Mouse (Mus musculus) spleen, postnatal 36 days (tissue): Measurements from ENCODE around the gene Mkrn3.

Experiments used
- DNase-seq, 2 experiments: peaks; one replicate each; pipeline ENCODE4 v3.0.0; 2022; ENCODE audit warnings: low spot score in 2 of 2, mixed read lengths in 1 of 2

Mkrn3 gene

DNA sequence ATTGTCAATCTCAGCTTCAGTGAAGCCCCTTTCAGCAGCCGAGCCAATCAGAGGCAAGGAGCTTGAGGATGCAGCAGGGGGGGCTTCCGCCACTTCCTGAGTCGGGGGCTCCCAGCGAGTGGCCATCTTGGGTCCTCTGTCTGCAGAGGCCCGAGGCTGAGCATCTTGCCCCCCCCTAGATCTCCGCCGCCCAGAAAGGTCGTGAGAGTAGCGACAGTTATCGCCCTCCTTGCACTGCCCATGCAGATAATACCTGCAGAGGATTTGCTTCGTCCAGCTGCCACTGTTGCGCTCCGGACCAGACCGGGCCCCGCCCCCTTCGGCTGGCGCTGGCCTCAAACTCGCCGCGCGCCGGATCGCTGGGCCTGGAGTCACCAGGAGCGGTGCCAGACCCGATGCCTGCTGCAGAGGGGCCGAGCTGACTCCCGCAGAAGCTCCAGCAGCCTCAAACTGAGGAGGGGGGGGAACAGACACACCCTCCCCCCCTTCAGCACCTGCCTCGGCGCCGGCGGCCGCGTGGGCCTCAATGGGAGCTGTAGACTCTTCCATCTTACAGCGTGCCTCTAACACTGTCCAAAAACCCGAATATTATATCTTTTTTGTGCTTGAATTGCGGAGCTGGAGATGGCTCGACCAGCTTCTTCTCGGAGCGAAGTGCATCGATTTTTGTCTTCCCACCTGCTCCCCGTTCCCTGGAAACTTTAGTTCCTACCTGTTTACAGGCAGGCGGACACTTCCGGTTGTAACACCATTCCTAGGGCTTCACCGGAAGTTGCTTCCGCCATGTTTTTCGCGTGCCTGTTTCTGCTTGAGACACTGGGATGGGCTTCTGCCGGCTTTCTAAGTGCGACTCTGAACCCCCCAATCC is at the start of gene Mkrn3:
Mkrn3 (minus strand) TSS at position 647 of the 868 bp plus-strand sequence.
- peak in 1 of 2 experiments; percentile 8 for DNase-seq

DNA sequence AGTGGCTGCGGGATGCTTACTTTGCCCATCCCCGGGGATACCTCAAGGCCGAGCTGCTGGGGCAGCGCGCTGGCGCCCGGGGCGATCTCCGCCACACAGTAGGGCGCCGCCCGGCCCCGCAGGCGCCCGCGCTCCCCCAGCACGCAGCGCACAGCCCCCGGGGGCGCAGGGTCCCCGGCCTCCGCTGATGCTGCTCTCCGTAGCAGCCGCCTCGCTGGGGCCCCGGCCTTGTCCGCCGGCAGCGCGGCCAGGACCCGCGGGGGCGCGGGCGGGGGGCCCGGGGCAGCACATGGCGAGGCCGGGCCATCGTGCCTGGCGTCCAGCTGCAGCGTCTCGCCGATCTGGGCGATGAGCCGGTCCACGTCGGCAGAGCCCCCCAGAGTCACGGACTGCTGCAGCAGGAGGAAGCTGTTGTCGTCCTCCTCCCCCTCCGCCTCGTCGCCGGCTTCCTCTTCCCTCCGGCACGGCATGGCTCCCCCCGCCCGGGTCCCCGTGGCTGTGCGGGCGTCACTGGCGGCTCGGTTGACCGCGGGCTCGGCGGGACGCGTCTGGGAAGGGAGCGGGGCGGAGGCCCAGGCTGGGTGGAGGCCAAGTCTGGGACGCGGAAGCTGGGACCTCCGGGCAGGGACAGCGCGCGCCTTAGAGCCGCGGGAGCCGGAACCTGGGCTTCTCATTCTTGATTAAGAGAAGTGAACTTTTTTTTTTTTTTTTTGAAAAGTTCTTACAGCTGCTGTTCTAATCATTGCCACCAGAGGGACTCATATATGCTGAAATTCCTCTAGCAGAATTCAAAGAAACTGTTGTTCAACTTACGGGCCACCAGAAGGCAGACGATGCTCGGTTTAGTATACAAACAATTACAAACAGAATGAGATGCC is 44.2 kb upstream of the Mkrn3 start, which contains the start of gene Peg12:
Peg12 (minus strand) TSS at position 633 of the 878 bp plus-strand sequence.
- peak; percentile 2 for DNase-seq

- DNase-seq, result no peak
Measured at GRCm38 (mm10) chr7:62463007-62463877, 43.3 kb upstream of the Mkrn3 start.

DNA sequence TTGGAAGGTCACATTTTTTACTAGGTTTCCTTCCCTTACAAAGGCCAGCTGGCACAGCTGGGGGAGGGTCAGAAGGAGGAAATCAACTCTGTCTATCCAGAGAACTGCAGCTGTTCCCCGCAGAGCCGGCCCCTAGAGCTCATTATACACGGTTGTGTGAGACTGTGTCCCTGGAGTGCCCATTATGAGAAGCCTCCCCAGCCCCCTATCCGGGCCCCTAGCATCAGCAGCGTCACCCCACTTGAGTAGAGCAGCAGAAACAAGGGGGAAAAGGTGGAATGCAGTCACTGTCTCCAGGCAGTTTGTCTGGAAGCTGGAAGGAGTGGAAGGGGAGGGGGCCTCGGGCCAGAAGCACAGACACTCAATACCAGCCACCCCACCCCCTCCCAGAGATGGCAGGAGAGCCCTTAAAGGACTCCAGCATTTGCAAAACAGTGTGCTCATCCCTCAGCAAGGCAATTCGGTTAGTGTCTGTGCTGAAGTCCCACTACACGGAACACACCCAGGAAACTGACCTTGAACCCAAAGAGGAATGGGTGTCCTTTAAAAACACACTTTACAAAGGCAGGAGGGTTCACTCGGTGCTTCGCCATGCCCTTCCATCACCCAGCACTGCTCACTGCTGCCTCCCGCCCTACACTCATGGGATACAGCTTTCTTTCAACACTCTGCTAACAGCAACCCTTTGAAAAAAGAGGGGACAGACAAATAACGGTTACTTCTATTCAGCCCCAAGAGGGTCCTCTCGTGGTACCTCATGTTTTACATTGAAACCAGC is 42.5 kb upstream of the Mkrn3 start:
- no peak for DNase-seq

- no peak for DNase-seq
Measured at GRCm38 (mm10) chr7:62452353-62452752, 32.4 kb upstream of the Mkrn3 start.

GRCm38 (mm10) chr7:62445431-62446165 is 25.7 kb upstream of the Mkrn3 start:
- no peak for DNase-seq

DNA sequence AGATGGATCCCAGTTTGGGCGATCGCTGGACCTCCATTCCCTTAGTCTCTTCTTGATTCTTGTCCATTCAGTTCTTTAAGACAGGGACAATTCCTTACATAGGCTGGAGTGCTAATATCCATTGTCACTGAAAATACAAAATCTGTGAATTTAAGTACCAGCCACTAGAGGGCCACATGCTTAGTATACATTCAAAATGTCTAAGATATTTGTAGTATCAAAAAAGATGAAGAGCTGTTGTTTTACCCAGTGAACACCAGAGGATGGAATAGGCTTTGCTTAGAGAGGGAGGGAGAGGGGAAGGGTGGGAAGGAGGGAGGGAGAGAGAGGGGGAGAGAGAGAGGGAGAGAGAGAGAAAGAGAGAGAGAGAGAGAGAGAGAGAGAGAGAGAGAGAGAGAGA is 16.5 kb upstream of the Mkrn3 start:
- no peak for DNase-seq

GRCm38 (mm10) chr7:62433243-62433642 is 13.3 kb upstream of the Mkrn3 start:
- DNase-seq, result no peak

- DNase-seq, result no peak
Measured at GRCm38 (mm10) chr7:62428337-62428736, 8.4 kb upstream of the Mkrn3 start.

DNA sequence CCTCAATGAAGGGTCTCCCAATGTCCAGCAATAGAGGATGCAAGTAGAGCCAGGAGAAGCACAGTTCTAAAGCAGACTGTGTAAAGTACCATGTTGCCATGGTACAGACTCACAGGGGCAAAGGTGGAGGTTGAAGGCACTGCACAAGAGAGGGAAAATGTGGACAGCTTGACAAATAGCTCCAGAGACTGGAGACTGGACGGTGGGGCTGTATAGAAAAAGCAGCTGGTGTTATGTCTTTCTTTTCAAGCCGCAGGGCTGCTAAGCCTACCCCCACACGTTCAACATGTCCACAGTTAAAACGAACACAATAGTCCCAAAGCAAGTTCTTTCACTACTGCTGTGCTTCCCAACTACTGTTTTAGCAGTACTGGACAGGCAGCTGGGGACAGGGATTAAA is 3.3 kb upstream of the Mkrn3 start:
- DNase-seq, result no peak

DNA sequence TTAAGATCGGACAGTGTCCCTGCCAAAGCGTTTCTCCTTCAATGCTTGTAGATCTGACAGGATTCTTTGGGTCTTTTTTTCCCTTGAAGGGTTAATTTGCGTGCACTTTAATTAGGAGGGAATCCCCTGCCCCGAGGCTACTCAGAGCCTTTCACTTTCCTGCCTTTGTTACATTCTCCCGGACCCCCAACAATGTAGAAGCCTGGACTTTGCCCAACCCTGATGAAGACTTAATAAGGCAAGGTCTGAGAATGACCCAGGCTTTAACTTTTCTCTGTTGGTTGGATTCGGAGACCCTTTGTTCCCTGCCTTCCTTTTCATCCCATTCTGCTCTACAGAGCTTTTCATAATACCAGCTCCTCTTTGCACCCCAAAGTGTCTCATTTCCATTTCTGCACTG is 627 bp upstream of the Mkrn3 start:
- DNase-seq, result no peak

DNA sequence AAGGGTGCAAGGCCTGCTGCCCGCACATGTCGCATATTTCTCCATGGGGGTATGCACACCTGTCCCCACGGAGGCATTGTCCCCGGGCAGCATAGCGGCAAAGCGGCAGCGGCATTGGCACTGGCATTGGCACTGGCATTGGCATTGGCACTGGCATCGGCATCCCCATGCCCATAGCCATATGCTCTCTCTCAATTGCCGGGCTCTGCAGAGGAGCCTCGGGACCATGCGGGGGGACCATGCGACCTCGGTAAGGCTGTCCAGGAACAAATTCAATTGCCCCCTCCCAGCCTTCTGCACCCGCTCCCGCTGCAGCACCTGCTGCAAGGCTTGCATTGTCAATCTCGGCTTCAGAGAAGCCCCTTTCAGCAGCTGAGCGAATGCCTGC is 840 bp downstream of the Mkrn3 start:
- no peak for DNase-seq

DNA sequence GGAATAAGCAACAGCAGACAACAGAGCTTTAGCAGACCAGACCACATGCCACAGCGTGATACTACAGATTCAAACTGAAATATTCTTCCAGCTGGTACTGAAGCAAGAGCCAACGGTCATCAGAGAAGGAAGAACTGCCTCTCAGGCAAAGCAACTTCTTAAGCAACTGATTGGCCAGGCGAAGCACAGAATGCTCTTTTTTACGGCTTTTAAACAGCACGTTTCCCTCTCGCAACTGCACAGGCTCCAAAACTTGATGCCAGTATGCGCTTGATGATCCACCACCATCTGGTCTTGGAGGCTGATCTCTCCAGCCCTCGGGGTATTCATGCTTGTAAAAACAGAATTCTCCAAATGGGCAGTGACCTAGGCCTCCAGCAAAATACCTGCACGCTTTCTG is 1.6 kb downstream of the Mkrn3 start:
- no peak for DNase-seq

DNA sequence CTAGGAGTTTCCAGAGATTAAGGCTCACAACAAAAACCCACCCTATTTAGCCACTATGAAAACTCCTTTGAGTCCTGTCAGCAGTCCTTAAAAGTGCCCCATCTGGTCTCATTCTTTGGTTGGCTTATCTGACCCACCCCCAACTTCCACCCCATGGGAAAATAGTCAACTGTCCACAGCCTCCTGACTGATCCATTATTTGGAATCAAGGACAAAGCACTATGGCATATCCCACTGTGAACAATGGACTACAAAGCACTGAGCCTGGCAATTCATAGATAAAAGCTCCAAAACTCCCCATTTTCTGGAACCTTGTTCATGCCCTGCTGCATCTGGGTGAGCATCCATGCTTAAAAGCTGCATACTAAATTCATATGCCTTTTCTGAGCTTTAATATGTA is 3.8 kb downstream of the Mkrn3 start:
- DNase-seq, result no peak

DNA sequence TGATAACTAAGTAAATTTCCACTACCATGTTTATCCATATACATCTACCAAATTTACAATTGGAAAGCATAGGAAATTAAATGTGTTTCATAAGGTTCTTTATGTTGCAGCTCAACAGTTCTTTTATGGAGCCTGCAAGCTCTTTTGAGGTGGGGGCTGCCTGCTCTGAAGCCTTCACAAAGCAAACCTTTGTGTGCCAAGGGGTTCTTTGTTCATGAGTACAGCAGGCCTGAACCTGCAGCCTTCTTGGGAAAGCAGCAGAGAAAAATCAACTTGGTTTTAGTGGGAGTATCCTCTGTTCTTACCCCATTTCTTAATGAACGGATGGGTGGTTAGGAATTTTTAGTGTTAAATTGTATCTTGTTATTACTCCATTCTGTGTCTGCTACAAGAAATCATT is 4.7 kb downstream of the Mkrn3 start:
- DNase-seq, result no peak

DNA sequence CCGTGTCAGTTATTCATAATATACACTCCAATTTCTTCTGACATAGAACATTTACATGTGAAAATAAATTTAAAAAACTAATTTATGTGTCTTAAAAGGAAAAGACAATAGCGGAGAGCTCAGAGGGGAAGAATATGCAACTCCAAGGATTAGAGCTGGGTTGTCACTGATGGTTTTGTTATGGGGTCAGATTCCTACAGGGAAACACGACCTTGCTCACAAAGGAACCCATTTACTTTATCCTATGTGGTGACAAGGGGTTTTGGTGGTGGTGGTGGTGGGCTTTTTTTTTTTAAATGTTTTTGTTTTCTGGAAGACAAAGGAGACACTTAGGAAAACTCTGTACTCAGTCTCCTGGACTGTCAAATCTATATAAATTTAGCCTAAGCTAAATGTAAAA is 12.1 kb downstream of the Mkrn3 start:
- DNase-seq, result no peak

GRCm38 (mm10) chr7:62406573-62407050 is 13.3 kb downstream of the Mkrn3 start:
- DNase-seq, result no peak

- no peak for DNase-seq
Measured at GRCm38 (mm10) chr7:62392202-62392601, 27.7 kb downstream of the Mkrn3 start.

DNA sequence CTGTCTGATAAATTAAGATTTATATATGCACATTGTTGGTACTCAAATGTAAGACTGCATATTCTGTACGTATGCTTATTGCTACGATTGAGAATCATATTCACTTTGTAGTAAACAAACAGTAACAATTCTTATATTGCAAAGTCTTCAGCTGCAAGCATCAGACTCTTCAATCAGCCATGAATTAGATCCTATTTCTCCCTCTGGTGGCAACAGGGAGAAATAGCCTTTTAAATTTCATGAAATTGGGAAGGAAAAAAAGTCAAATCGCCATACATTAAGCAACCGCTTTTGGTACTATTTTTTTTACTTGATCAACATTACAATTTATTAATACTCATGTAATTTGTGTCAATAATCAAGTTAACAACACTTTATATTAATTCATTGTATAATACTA is 31.6 kb downstream of the Mkrn3 start:
- DNase-seq, result no peak

DNA sequence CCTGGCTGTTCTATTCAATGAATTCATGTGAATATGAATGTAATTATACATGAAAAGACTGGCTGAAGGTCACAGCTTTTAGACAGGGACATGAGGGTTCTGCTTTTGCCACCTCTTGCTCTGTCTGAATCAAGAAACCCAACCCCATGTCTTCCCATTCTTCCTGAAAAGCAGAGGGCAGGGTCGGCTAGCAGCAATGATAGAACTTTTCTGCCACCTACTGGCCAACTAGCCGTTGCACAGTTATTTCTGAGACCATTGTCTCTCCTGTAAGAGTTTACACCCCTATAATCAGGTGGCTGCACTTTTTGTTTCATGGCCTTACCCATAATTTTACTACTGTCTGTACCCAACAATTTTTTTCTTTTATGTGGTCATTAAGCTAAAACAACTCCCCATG is 37.5 kb downstream of the Mkrn3 start:
- DNase-seq, result no peak
